ENCODE assay signal across 14 mouse cellular contexts in genomic region chr4:58271504-58272162, GRCm38 (mm10). TPM values are rescaled to one million over a fixed set of nuclear protein-coding genes. Genes with fewer than 3 reads are reported as not detected.
DNase-seq lines count a peak whose midpoint lies in the region; ATAC-seq lines count a peak whose summit lies in the region.
"Had no signal": no experiment of that assay in that cellular context is flagged by ENCODE, and none has a peak within 500 bp of the region (broad histone marks: within the 10 kb centered on the region; RNA-seq: fewer than 3 reads in every experiment).

No protein-coding gene starts in this region.

- H3K4me2 ChIP-seq in kidney, embryonic 16.5 days (replicated peaks; ENCODE audit: low read depth, low read length), result no peak overlapping the region
- no peak overlapping the region for H3K4me2 ChIP-seq in intestine, embryonic 15.5 days (replicated peaks)
- H3K4me2 ChIP-seq: heart, embryonic 15.5 days; midbrain, embryonic 15.5 days had no signal

- no peak overlapping the region for H3K9ac ChIP-seq in kidney, embryonic 16.5 days (replicated peaks; ENCODE audit: low read length)
- H3K9ac ChIP-seq in intestine, embryonic 15.5 days, result no peak overlapping the region
- H3K9ac ChIP-seq: heart, embryonic 15.5 days; liver, embryonic 14.5 days; midbrain, embryonic 15.5 days had no signal

- H3K27ac ChIP-seq in kidney, embryonic 16.5 days (ENCODE audit: low read length), result peak overlapping the region; percentile 35; the same call in 1 of the 2 replicates
- H3K27ac ChIP-seq in intestine, embryonic 15.5 days, result peak overlapping the region; percentile 6; the same call in 1 of the 2 replicates
- H3K27ac ChIP-seq: heart, embryonic 15.5 days; liver, embryonic 14.5 days; midbrain, embryonic 15.5 days had no signal

- H3K9me3 ChIP-seq in kidney, embryonic 16.5 days (ENCODE audit: low read length), result no peaks in the 10 kb centered on the region
- no peaks in the 10 kb centered on the region for H3K9me3 ChIP-seq in intestine, embryonic 15.5 days
- H3K9me3 ChIP-seq: heart, embryonic 15.5 days; midbrain, embryonic 15.5 days had no signal

- no peaks in the 10 kb centered on the region for H3K36me3 ChIP-seq in kidney, embryonic 16.5 days (ENCODE audit: insufficient read depth, low read length)
- no peaks in the 10 kb centered on the region for H3K36me3 ChIP-seq in intestine, embryonic 15.5 days
- H3K36me3 ChIP-seq: heart, embryonic 15.5 days; midbrain, embryonic 15.5 days had no signal

- H3K4me3 ChIP-seq in kidney, embryonic 16.5 days (ENCODE audit: low read length), result no peak overlapping the region
- H3K4me3 ChIP-seq in intestine, embryonic 15.5 days (replicated peaks), result no peak overlapping the region
- H3K4me3 ChIP-seq: erythroblast, embryonic 14.5 days; heart, embryonic 15.5 days; midbrain, embryonic 15.5 days had no signal

- DNase-seq in kidney, adult 9 months, result no peak
- DNase-seq in urinary bladder, postnatal 36 days (ENCODE audit: low spot score in 2 of 2), result peak; percentile 20 to 27
- DNase-seq in urinary bladder, postnatal 10 days (ENCODE audit: low spot score), result no peak
- DNase-seq in spleen, postnatal 4 days (ENCODE audit: low spot score in 2 of 2), result no peak
- no peak for DNase-seq in adrenal gland, adult 2 months
- DNase-seq: layer of hippocampus, postnatal 36 days had no signal

- ATAC-seq in kidney, embryonic 16.5 days (ENCODE audit: low FRiP score, low TSS enrichment), result no peak
- ATAC-seq in intestine, embryonic 15.5 days, result peak; percentile 79
- ATAC-seq in megakaryocyte, adult 5-6 weeks (ENCODE audit: poor library complexity, severe bottlenecking), result no peak
- ATAC-seq: inflammation-experienced regulatory T-cells, adult 6 months; midbrain, embryonic 15.5 days had no signal

- 48% methylated on average over 10 of the region's 10 CpGs for WGBS in kidney, embryonic 16.5 days
- 32% methylated on average over 10 of the region's 10 CpGs for WGBS in intestine, embryonic 15.5 days

- H3K4me1 ChIP-seq in kidney, embryonic 16.5 days (ENCODE audit: insufficient read depth, low read length), result peaks cover 3% of the 10 kb centered on the region; the same call in 1 of the 2 replicates
- H3K4me1 ChIP-seq in intestine, embryonic 15.5 days (replicated peaks), result peaks cover 2% of the 10 kb centered on the region; the same call in 1 of the 2 replicates
- H3K4me1 ChIP-seq: heart, embryonic 15.5 days; midbrain, embryonic 15.5 days had no signal

- H3K27me3 ChIP-seq in kidney, embryonic 16.5 days (ENCODE audit: insufficient read depth, low read length), result no peaks in the 10 kb centered on the region
- H3K27me3 ChIP-seq in intestine, embryonic 15.5 days (replicated peaks), result no peaks in the 10 kb centered on the region
- H3K27me3 ChIP-seq: heart, embryonic 15.5 days; midbrain, embryonic 15.5 days had no signal

RNA-seq across cellular contexts. Expression of gene Musk, which starts 14.1 kb away (rescaled TPM):
- polyA plus RNA-seq in kidney, embryonic 16.5 days (2015; fragmentation: Nextera tagmentation; extraction: Ambion mirVana), result 0.17 and 0.31 TPM in 2 replicates
- 0.20 and 0.31 TPM in 2 replicates for polyA plus RNA-seq in intestine, embryonic 15.5 days (2015; fragmentation: Nextera tagmentation; extraction: Ambion mirVana)
- total RNA-seq in megakaryocyte, adult 5-6 weeks (2015), result not detected in 2 replicates
- total RNA-seq in megakaryocyte, adult 5-6 weeks (2017), result not detected in 2 replicates
- total RNA-seq in adrenal gland, adult 2 months (2021), result under 1 TPM; 0.32 to 0.83 TPM
- 0.04 and 0.16 TPM in 2 replicates for polyA plus RNA-seq in adrenal gland, adult 2 months (2012; rRNA removed)
- polyA plus RNA-seq: erythroblast, embryonic 14.5 days; heart, embryonic 15.5 days; inflammation-experienced regulatory T-cells, adult 6 months; liver, embryonic 14.5 days; midbrain, embryonic 15.5 days had no signal

Comparison
In these comparisons a context has a peak if more than half of its experiments do, and no peak if none do; other contexts are left out.
1. DNase-seq: peak in urinary bladder, postnatal 36 days (2 of 2); none in kidney, adult 9 months (single experiment), urinary bladder, postnatal 10 days (single experiment), spleen, postnatal 4 days (0 of 2) and adrenal gland, adult 2 months (single experiment).